Mouse (Mus musculus) kidney, postnatal 4 days (tissue): ENCODE results near the gene Dhcr7.

ENCODE experiments used
- DNase-seq, 2 experiments: peaks; one replicate each; pipeline ENCODE4 v3.0.0; 2021; ENCODE audit warnings: mixed read lengths in 2 of 2

Dhcr7 gene

DNA sequence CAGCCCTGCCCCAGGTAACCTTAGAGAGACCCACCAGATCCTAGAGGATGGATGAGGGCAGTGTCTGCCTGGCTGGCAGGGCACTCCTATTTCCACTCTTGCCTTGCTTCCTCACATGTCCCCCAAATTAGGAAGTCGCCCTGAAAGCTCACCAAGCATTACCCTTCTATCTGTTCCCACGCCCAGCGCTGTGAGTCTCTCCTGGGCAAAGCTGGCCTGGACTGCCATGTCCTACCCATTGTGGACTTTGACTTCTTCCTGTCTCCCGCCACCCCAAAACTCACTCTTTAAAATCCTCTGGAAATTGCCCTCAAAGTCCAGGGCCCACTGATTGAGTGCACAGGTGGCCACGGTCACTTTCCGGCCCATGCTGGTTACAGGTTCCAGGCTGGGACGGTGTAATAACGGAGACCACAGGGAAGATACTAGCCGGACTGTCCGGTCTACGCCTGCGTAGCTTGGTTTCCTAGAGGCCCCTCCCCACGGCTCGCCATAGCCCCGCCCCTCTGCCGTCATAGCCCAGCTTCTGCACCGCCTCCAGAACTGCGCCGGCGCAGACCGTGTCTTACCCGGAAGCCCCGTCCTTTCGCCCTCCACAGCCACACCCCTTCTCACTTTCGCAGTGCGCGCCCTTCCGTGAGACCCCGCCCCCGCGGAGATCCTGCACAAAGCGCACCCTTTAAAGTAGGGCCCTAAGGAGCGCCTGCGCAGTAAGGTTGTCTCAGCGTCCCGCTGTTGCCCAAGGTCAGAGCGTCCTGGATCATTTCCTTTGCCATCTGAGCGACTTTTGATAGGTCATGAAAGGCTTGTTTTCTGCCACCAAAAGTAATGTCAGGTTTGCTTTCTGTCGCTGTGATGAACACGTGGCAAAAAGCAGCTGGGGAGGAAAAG is at the start of gene Dhcr7, which contains the start of gene Nadsyn1:
Gene Dhcr7 (plus strand): TSS at position 771 of the 891 bp plus-strand sequence.
Gene Nadsyn1 (minus strand): TSS at position 475 of the 891 bp plus-strand sequence.
- DNase-seq: peak; percentile 100

GRCm38 (mm10) chr7:143776137-143776536 is 46.8 kb upstream of the Dhcr7 start:
- peak; percentile 22 to 40 for DNase-seq

GRCm38 (mm10) chr7:143777375-143777774 is 45.6 kb upstream of the Dhcr7 start:
- DNase-seq: peak in 1 of 2 experiments; percentile 44

DNA sequence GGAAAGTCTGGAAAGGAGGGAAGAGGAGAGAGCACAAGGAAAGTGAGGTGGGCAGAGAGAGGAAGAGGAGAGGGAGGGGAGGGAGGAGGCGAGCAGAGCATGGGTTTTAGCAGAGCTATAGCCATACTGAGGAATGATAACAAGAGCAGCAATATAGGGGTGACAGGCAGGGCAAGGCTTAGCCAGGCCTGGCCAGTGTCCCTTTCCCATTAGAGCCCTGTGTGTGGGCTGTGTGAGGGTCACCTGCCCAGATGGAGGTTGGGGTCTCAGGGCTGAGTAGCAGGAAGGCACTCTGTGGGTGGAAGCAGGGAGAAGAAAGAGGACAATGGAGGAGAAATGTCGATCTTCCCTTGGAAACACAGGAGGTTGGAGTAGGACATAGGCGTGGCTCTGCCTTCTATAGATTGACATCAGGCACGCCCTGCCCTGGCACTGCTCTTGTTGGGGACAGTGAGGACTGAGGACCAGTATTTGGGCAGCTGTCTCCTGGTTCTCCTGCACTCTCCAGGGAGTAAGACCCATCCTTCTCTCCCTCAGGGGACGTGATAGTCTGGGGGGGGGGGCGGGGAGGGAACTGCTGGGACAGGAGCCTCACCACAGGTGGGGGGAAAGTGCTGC is 39.5 kb upstream of the Dhcr7 start:
- no peak for DNase-seq

DNA sequence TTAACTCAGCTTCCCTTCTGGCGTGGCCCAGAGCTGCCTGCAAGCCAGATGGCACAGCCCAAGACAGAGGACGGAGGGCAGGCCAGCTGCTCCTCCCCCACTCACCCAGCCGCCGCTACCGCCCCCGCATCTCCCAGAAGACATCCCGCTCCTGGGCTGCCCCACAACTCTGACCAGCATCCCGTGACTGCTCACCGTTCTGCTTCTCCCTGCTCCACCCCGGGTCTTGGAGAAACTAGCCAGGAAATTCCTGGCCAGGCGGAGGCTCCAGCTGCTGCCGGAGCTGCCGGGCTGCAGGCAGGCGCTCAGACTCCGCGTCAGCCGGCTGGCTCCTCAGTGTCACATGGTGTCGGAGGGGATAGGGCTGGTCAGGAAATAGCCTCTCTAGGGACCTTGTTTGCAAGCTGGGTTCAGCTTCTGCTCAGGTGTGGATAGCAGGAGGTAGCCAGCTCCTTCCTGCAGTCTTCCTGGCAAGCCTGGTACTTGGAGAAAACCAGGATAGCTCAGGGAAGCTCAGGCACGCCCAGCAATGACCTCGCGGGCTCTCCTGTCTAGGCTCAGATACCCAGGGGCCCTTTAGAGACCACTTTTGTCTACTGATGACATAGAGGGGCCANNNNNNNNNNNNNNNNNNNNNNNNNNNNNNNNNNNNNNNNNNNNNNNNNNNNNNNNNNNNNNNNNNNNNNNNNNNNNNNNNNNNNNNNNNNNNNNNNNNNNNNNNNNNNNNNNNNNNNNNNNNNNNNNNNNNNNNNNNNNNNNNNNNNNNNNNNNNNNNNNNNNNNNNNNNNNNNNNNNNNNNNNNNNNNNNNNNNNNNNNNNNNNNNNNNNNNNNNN is 38.7 kb upstream of the Dhcr7 start, which contains the start of gene Mrgpre:
Gene Mrgpre (minus strand): TSS at position 505 of the 834 bp plus-strand sequence.
- peak; percentile 87 to 94 for DNase-seq

DNA sequence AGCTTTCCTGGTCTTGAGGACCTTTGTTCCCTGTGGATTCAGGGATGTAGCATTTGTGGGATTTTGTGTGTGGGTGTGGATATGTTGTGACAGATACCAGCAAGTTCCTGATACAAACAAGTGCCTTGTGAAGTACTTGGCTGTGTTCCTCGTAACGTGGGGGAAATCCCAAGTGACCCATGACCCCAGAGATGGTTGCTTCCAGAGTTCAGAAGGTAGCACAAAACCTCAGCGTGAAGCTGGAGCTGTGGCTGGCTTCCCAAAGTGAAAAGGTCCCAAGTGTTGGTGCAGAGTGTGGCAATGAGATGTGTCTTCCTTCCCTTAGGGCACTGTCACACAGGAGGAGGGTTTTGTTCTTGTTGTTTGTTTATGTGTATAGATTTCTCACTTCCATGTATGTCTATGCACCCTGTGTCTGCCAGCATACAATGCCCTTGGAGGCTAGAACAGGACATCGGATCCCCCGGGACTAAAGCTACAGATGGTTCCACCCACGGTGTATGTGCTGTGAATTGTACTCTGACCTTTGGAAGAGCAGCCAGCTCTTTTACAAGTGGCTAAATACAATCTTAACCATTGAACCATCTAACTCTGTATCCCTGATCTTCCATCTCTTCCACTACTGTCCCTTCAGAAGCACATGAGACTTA is 30.5 kb upstream of the Dhcr7 start:
- no peak for DNase-seq

- peak; percentile 76 to 84 for DNase-seq
These were observed 29.8 kb upstream of the Dhcr7 start for GRCm38 (mm10) chr7:143793121-143793520.

DNA sequence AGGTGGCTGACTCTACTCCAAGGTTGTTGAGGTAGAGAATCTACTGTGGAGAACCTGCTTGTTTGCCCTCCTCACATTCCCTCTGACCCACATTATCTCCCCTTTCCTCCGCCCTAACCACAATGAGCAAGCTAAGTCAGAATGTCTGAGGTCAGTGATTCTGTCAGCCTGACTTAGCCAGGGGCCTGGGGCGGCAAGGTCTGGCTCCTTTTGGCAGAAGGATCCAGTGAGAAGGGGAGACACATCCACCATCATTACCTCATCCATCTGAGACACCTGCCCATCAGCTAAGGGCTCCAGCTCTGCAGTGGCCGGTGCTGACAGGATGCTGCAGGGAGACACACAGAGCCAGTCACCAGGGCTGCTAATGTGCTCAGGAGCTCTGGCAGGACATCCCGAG is 24.2 kb upstream of the Dhcr7 start:
- DNase-seq: no peak

GRCm38 (mm10) chr7:143800770-143801169 is 22.2 kb upstream of the Dhcr7 start:
- DNase-seq: no peak

DNA sequence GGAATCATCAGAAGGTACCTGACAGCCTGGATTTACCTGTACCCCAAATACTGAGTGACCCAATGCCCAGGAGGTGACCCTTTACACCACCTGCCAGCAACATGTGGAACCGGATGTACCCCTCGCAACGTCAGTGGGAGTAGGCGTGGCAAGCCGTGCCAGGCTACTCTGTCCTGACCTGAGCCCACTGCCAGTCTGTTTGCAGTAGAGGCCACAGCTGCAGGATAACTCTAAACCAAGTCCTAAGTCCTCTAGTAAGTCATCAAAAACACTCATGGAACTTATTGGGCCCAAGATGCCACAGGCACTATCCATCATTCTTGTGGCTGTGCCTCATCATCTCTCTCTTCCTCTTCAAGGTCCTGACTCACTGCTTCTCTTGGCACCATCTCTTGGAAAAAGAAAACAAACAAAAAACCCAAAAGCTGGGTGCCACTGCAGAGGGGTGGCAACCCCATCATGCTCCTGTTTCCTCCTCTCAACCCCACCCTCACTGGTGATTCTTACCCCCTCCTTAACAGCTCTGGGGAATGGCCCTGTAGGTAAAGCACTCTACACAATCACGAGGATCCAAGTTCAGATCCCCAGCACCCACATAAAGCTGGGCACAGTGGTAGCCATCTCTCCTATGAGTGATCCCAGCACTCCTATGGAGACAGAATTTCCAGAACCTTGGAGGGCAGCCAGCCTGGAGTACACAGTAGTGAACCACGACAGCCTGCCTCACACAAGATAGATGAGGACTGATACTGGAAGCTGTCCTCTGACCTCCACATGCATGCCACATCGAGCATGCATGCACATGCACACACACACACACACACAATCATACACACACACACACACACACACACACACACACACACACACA is 21.5 kb upstream of the Dhcr7 start:
- DNase-seq: no peak

- peak in 1 of 2 experiments; percentile 24 for DNase-seq
These were observed 17.7 kb upstream of the Dhcr7 start for GRCm38 (mm10) chr7:143805199-143805624.

DNA sequence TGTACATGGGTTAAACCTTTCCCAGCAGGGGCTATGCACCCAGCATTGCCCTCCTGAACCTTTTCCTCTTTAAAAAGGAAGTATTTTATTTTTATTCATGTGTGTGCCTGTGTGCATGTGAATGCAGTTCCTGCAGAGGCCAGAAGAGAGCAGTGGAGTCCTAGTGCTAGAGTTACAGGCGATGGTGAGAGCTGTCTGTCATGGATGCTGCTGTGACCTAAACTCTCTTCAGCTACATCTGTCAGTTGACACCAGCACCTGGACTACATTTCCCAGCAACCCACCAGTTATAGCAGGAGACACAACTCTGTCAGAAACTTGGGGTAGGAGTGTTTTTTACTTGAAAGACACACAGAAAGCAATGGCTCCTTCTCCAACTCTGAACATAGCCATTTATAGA is 14.0 kb upstream of the Dhcr7 start:
- DNase-seq: peak; percentile 60 to 65

DNA sequence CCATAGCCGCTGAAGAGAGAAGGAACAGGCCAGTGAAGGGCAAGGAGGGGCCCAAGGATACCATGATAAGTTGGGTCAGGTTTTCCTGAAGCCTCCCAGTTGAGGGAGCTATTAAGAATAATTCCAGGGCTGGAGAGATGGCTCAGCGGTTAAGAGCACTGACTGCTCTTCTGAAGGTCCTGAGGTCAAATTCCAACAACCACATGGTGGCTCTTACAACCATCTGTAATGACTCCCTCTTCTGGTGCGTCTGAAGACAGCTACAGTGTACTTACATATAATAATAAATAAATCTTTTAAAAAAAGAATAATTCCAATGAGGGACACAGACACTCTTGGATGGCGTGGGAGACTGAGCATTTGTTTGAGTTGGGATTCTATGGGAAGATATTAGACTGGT is 3.7 kb upstream of the Dhcr7 start:
- DNase-seq: no peak

DNA sequence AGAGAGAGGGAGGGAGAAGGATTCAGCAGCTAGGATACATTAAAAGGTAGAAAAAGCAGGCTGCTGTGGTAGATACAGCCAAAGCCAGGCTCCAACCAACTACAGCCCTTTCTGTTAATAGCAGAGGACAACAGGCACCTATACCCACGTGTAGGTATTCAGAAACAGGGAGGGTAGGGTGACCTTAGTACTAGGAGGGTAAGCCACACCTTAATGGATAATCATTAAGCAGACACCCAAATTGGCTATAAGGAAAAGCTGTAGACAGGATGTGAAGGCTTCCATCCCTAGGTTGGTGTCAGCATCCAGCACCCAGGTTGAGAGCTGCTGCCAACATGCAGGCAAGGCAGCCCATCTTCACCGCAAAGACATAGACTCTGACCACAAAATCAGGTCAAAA is 1.7 kb upstream of the Dhcr7 start:
- no peak for DNase-seq

GRCm38 (mm10) chr7:143823266-143823605 is 291 bp downstream of the Dhcr7 start:
- no peak for DNase-seq

DNA sequence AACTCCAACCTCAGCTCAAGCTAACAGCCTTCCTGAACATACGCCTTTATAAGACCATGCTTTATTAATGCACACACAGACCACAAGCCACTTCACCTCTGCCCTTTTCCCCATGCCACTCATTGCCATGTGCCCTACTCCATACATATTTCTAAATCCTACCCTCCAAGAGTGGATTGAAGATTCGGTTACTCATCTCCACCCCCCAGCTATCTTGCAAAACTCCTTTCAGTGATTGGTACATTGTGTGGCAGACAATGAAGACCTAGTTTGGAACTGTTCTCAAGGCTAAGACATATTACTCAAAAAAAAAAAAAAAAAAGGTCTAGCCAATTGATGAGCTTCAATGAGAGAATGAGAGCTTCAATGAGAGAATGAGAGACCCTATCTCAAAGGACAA is 4.0 kb downstream of the Dhcr7 start:
- no peak for DNase-seq

DNA sequence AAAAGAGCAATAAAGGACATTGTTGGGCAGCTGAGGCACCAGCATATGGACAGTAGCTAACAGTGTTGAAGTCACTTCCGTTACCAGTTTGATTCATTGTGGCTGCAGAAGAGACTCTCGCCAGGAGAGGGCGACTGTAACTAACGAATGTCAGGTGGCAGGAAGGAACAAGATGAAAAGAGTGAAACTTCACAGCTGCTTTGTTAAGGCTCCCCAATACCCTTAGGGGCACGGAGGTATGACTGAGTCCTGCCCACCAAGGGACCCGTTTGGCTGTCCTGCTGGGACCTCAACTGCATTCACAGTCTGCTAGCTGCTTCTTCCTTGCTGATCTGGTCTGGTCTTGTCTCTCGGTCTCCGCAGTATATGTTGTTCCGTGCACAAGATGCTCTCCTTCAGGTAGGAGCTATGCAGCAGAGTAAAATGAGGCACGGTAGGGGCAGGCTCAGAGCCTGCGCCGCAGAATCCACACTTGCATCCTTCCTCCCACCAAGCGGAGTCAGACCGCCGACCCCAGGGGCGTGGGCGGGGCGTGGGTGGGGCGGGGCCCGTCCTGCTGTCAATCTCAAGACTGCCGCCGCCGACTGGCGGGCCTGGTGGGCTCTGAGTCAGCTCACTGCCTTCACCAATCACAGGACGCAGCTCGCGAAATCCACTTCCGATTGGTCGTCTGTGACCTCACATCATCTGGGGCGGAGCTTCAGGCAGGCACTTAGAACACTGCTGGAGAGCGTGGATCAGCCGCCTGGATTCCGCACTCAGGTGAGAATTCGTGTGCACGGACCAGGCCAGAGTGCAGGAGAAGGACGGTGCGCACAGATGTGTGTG is 6.8 kb downstream of the Dhcr7 start:
- peak; percentile 95 to 97 for DNase-seq

- no peak for DNase-seq
These were observed 7.5 kb downstream of the Dhcr7 start for GRCm38 (mm10) chr7:143830399-143830798.

DNA sequence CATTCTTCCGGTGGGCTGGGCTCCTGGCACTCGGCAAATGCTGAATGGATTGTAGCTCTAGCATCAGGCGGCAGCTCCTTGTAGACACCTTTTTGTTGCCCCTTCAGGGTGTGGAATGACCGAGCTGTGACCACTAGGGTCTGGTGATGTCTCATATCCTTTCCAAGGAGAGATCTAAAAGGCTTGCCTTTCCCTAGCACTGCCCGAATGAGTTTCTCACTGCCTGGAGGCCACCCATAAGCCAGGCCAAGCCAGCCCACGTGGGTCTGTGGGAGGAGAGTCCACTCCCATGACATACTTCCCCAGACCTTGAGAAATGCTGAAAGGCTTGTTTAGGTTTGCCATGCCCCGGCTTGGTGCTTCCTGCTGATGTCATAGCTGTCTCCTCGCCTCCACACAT is 9.3 kb downstream of the Dhcr7 start:
- DNase-seq: peak; percentile 42 to 65

- DNase-seq: no peak
These were observed 9.7 kb downstream of the Dhcr7 start for GRCm38 (mm10) chr7:143832611-143833010.
